In the genomic region with DNA sequence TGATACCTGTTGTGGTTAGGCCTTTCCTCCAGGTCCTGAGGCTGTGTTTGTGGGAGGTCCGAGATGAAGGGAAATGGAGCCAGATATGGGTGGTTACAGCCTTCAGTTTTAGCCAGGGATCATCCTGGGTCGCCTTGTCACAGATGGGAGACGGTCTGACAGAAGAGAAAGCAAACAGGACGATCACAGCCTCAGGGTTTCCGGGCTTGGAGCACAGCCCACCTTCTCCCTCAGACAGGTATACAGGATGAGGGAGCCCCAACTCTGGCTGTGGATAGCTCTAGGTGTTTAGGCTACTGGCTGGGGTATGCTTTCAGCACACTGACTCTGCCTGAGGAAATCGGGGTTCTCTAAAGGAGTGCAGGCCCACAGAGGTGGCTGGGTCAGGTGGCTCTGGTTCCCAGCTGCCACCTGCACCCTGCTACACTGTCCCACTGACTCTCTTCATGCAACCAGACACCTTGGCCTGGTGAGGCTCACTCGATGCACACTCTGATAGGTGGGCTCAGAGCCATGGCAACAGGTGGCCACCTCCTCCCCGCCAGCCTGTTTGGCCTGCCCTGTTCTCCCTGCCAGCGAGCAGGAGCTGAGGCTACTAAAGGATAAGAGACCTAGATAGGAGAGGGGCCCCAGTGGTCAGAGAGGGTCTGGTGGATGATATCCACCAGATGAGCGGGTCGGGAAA, we compare ENCODE assay signal across 13 mouse cellular contexts. TPM values are rescaled to one million over a fixed set of nuclear protein-coding genes. Genes with fewer than 3 reads are reported as not detected.
DNase-seq lines count a peak whose midpoint lies in the region; ATAC-seq lines count a peak whose summit lies in the region.
"Had no signal": no experiment of that assay in that cellular context is flagged by ENCODE, and none has a peak within 500 bp of the region (broad histone marks: within the 10 kb centered on the region; RNA-seq: fewer than 3 reads in every experiment).

No protein-coding gene starts in this region.

- H3K4me1 ChIP-seq in hindbrain, embryonic 10.5 days (replicated peaks) = peaks cover 52% of the 10 kb centered on the region
- H3K4me1 ChIP-seq in hindbrain, embryonic 14.5 days (replicated peaks; ENCODE audit: control insufficient read depth, insufficient read depth, low read length) = peaks cover 17% of the 10 kb centered on the region

- no peaks in the 10 kb centered on the region for H3K9me3 ChIP-seq in hindbrain, embryonic 10.5 days
- no peaks in the 10 kb centered on the region for H3K9me3 ChIP-seq in hindbrain, embryonic 14.5 days (ENCODE audit: control insufficient read depth, low read length)
- H3K9me3 ChIP-seq: embryonic facial prominence, embryonic 12.5 days; G1E; liver, embryonic 15.5 days had no signal

- H3K27me3 ChIP-seq in hindbrain, embryonic 10.5 days (ENCODE audit: insufficient read depth, poor library complexity, severe bottlenecking) = no peaks in the 10 kb centered on the region
- no peaks in the 10 kb centered on the region for H3K27me3 ChIP-seq in hindbrain, embryonic 14.5 days (ENCODE audit: control insufficient read depth, insufficient read depth, low read length)
- H3K27me3 ChIP-seq: embryonic facial prominence, embryonic 12.5 days; liver, embryonic 15.5 days had no signal

- no peak for ATAC-seq in hindbrain, embryonic 14.5 days (ENCODE audit: low FRiP score)
- no peak for ATAC-seq in erythroid progenitor cell, adult 5-6 weeks (replicated peaks; ENCODE audit: low FRiP score, poor library complexity, severe bottlenecking)

- peak overlapping the region; percentile 31; the same call in 1 of the 2 replicates for H3K27ac ChIP-seq in hindbrain, embryonic 10.5 days
- no peak overlapping the region for H3K27ac ChIP-seq in hindbrain, embryonic 14.5 days
- H3K27ac ChIP-seq: embryonic facial prominence, embryonic 12.5 days; liver, embryonic 15.5 days had no signal

- H3K4me2 ChIP-seq in hindbrain, embryonic 14.5 days (replicated peaks) = no peak overlapping the region
- H3K4me2 ChIP-seq: embryonic facial prominence, embryonic 12.5 days; liver, embryonic 15.5 days had no signal

- WGBS in hindbrain, embryonic 10.5 days = 67% methylated on average over 11 of the region's 11 CpGs
- WGBS in hindbrain, embryonic 14.5 days = 73% methylated on average over 11 of the region's 11 CpGs

- H3K9ac ChIP-seq in hindbrain, embryonic 14.5 days = no peak overlapping the region
- H3K9ac ChIP-seq: embryonic facial prominence, embryonic 12.5 days; liver, embryonic 15.5 days had no signal

- peaks cover 51% of the 10 kb centered on the region for H3K36me3 ChIP-seq in hindbrain, embryonic 10.5 days
- H3K36me3 ChIP-seq in hindbrain, embryonic 14.5 days (replicated peaks; ENCODE audit: control insufficient read depth, insufficient read depth) = peaks cover 26% of the 10 kb centered on the region

- no peak for DNase-seq in hindbrain, embryonic 10.5 days (ENCODE audit: low spot score)
- no peak for DNase-seq in hindbrain, embryonic 14.5 days (ENCODE audit: low spot score)
- peak; percentile 71 for DNase-seq in brain, adult 2 months (ENCODE audit: low read depth, low spot score)
- DNase-seq in cerebellum, adult 18-20 months = peak; percentile 73 to 74
- DNase-seq in gastrocnemius, postnatal 25 days = peak; percentile 86
- DNase-seq in right cerebral cortex, adult 2 months (ENCODE audit: low spot score in 2 of 2) = no peak
- DNase-seq: adrenal gland, postnatal 10 days; layer of hippocampus, postnatal 36 days had no signal

- no peak overlapping the region for H3K4me3 ChIP-seq in hindbrain, embryonic 10.5 days
- H3K4me3 ChIP-seq in hindbrain, embryonic 14.5 days (replicated peaks; ENCODE audit: low read length) = no peak overlapping the region
- H3K4me3 ChIP-seq: embryonic facial prominence, embryonic 12.5 days; liver, embryonic 15.5 days had no signal

RNA-seq across cellular contexts. Expression of a gene that starts 39.2 kb away (rescaled TPM):
- 45.8 and 48.0 TPM in 2 replicates for polyA plus RNA-seq in hindbrain, embryonic 10.5 days (2016; fragmentation: Nextera tagmentation; extraction: Ambion mirVana)
- 37.4 and 41.1 TPM in 2 replicates for polyA plus RNA-seq in hindbrain, embryonic 14.5 days (2014; fragmentation: Nextera tagmentation; extraction: Ambion mirVana)
- 10 to 100 TPM; 35.3 to 42.2 TPM for total RNA-seq in gastrocnemius, postnatal 25 days (2021)
- 40.7 and 72.8 TPM in 2 replicates for total RNA-seq in erythroid progenitor cell, adult 5-6 weeks (2015; ENCODE audit: low replicate concordance)
- 46.2 and 61.3 TPM in 2 replicates for total RNA-seq in erythroid progenitor cell, adult 5-6 weeks (2017; ENCODE audit: low replicate concordance)

RNA-seq across cellular contexts. Expression of a gene that starts 41.6 kb away (rescaled TPM):
- polyA plus RNA-seq in hindbrain, embryonic 10.5 days (2016; fragmentation: Nextera tagmentation; extraction: Ambion mirVana) = 447 and 561 TPM in 2 replicates
- 74.8 and 75.7 TPM in 2 replicates for polyA plus RNA-seq in hindbrain, embryonic 14.5 days (2014; fragmentation: Nextera tagmentation; extraction: Ambion mirVana)
- 10 to 100 TPM; 73.2 to 75.3 TPM for total RNA-seq in gastrocnemius, postnatal 25 days (2021)
- 13.7 and 21.4 TPM in 2 replicates for total RNA-seq in erythroid progenitor cell, adult 5-6 weeks (2015; ENCODE audit: low replicate concordance)
- 16.7 and 19.7 TPM in 2 replicates for total RNA-seq in erythroid progenitor cell, adult 5-6 weeks (2017; ENCODE audit: low replicate concordance)

RNA-seq across cellular contexts. Expression of a gene that starts 51.9 kb away (rescaled TPM):
- polyA plus RNA-seq in hindbrain, embryonic 10.5 days (2016; fragmentation: Nextera tagmentation; extraction: Ambion mirVana) = 64.1 and 68.0 TPM in 2 replicates
- polyA plus RNA-seq in hindbrain, embryonic 14.5 days (2014; fragmentation: Nextera tagmentation; extraction: Ambion mirVana) = 57.7 and 59.2 TPM in 2 replicates
- total RNA-seq in gastrocnemius, postnatal 25 days (2021) = 10 to 100 TPM; 22.2 to 23.1 TPM
- total RNA-seq in erythroid progenitor cell, adult 5-6 weeks (2015; ENCODE audit: low replicate concordance) = 12.6 and 22.6 TPM in 2 replicates
- 6.8 and 11.2 TPM in 2 replicates for total RNA-seq in erythroid progenitor cell, adult 5-6 weeks (2017; ENCODE audit: low replicate concordance)

RNA-seq across cellular contexts. Expression of a gene that starts 55.0 kb away (rescaled TPM):
- polyA plus RNA-seq in hindbrain, embryonic 10.5 days (2016; fragmentation: Nextera tagmentation; extraction: Ambion mirVana) = not detected in 2 replicates
- not detected in 2 replicates for polyA plus RNA-seq in hindbrain, embryonic 14.5 days (2014; fragmentation: Nextera tagmentation; extraction: Ambion mirVana)
- not detected for total RNA-seq in gastrocnemius, postnatal 25 days (2021)
- total RNA-seq in erythroid progenitor cell, adult 5-6 weeks (2015; ENCODE audit: low replicate concordance) = not detected in 2 replicates
- not detected in 2 replicates for total RNA-seq in erythroid progenitor cell, adult 5-6 weeks (2017; ENCODE audit: low replicate concordance)
- total RNA-seq: G1E; heart, postnatal 14 days; layer of hippocampus, postnatal 36 days had no signal
- polyA plus RNA-seq: embryonic facial prominence, embryonic 12.5 days; G1E had no signal

Comparison
In these comparisons a context has a peak if more than half of its experiments do, and no peak if none do; other contexts are left out.
1. DNase-seq: peak in brain, adult 2 months (single experiment), cerebellum, adult 18-20 months (2 of 2) and gastrocnemius, postnatal 25 days (single experiment); none in hindbrain, embryonic 10.5 days (single experiment), hindbrain, embryonic 14.5 days (single experiment) and right cerebral cortex, adult 2 months (0 of 2).